13 mouse cellular contexts compared by ENCODE assay signal in the genomic region with DNA sequence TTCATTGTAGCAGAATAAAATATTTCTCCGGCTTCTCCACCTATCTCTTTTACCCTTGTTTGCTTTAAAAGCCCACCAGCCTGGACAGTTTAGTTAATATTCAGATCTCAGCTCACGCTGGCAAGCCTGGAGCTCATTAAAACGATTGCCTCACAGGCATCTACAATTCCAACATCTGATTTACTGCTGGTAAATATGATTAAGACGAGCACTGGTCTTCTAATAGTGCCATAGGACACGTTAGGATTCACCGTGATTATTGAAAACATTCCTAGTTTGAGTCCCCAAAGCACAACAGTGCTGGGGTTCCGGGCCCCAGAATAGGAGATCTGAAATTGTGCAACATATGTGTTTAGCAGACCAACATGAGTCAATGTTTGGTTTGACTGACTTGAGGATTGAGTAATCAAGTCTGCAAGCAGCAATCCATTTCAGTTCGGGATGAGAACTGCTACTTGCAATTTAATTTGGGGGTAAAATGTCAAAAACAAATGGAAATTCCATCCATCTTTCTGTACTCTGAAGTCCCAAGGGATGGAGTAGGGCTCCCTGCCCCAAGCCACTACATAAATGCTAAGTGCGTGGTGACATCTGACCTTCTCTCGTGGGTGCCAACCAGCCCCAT.
DNase-seq lines count a peak whose midpoint lies in the region; ATAC-seq and TF ChIP-seq lines count a peak whose summit lies in the region.
"Had no signal": no experiment of that assay in that cellular context is flagged by ENCODE, and none has a peak within 500 bp of the region (broad histone marks: within the 10 kb centered on the region; RNA-seq: fewer than 3 reads in every experiment).

No protein-coding gene starts in this region.

- TF ChIP-seq CTCF in layer of hippocampus, adult 2 months (conservative IDR thresholded peaks at IDR 0.05) = no peak

- H3K27ac ChIP-seq in layer of hippocampus, adult 2 months = peak overlapping the region; percentile 50; the same call in 1 of the 2 replicates
- H3K27ac ChIP-seq in forebrain, embryonic 16.5 days (ENCODE audit: low read length) = peak overlapping the region; percentile 35; the same call in 1 of the 2 replicates
- peak overlapping the region; percentile 73 for H3K27ac ChIP-seq in midbrain, embryonic 14.5 days (replicated peaks; ENCODE audit: low read depth, low read length)
- no peak overlapping the region for H3K27ac ChIP-seq in heart, embryonic 12.5 days (ENCODE audit: poor library complexity, severe bottlenecking)
- H3K27ac ChIP-seq: gastrocnemius, adult 2 months; kidney, postnatal 0 days; neural tube, embryonic 13.5 days had no signal

- H3K9ac ChIP-seq in forebrain, embryonic 16.5 days (replicated peaks; ENCODE audit: low read depth, low read length) = no peak overlapping the region
- H3K9ac ChIP-seq in midbrain, embryonic 14.5 days (replicated peaks; ENCODE audit: low read length) = no peak overlapping the region
- H3K9ac ChIP-seq in heart, embryonic 12.5 days = no peak overlapping the region
- H3K9ac ChIP-seq: neural tube, embryonic 13.5 days had no signal

- ATAC-seq in forebrain, embryonic 16.5 days = 0 out of 2 replicates have a peak, but pooled peaks have one; percentile 9
- ATAC-seq in midbrain, embryonic 14.5 days (ENCODE audit: low FRiP score, low TSS enrichment) = no peak
- ATAC-seq in heart, embryonic 12.5 days (ENCODE audit: insufficient number of reproducible peaks, low FRiP score) = no peak

- H3K4me2 ChIP-seq in forebrain, embryonic 16.5 days (ENCODE audit: low read length) = no peak overlapping the region
- no peak overlapping the region for H3K4me2 ChIP-seq in midbrain, embryonic 14.5 days (ENCODE audit: low read length)
- H3K4me2 ChIP-seq in heart, embryonic 12.5 days = no peak overlapping the region
- H3K4me2 ChIP-seq: neural tube, embryonic 13.5 days had no signal

- H3K4me1 ChIP-seq in forebrain, embryonic 16.5 days (replicated peaks; ENCODE audit: control insufficient read depth, insufficient read depth, low read length) = peaks cover 17% of the 10 kb centered on the region
- peaks cover 33% of the 10 kb centered on the region for H3K4me1 ChIP-seq in midbrain, embryonic 14.5 days (ENCODE audit: control insufficient read depth, insufficient read depth, low read length)
- 0 out of 2 replicates have a peak, but pooled peaks cover 3% of the 10 kb centered on the region for H3K4me1 ChIP-seq in heart, embryonic 12.5 days (replicated peaks)

- 45% methylated on average over 10 of the region's 10 CpGs for WGBS in forebrain, embryonic 16.5 days
- whole genome bisulfite sequencing in midbrain, embryonic 14.5 days = 33% methylated on average over 10 of the region's 10 CpGs
- 84% methylated on average over 10 of the region's 10 CpGs for WGBS in heart, embryonic 12.5 days

- H3K9me3 ChIP-seq in forebrain, embryonic 16.5 days (ENCODE audit: control insufficient read depth, low read length) = no peaks in the 10 kb centered on the region
- no peaks in the 10 kb centered on the region for H3K9me3 ChIP-seq in midbrain, embryonic 14.5 days (ENCODE audit: control insufficient read depth, low read length)
- H3K9me3 ChIP-seq in heart, embryonic 12.5 days (replicated peaks) = no peaks in the 10 kb centered on the region
- H3K9me3 ChIP-seq: neural tube, embryonic 13.5 days had no signal

- no peak for DNase-seq in layer of hippocampus, adult 2 months (ENCODE audit: low spot score in 2 of 2)
- no peak for DNase-seq in layer of hippocampus, adult 9-11 months
- DNase-seq in NIH3T3 (ENCODE audit: low read depth) = peak; percentile 92
- DNase-seq in midbrain, embryonic 14.5 days = peak; percentile 53
- DNase-seq in right cerebral cortex, postnatal 4 days = no peak
- no peak for DNase-seq in kidney, adult 11 months
- DNase-seq: gastrocnemius, adult 2 months; heart, postnatal 14 days; right cerebral cortex, postnatal 25 days had no signal

- H3K4me3 ChIP-seq in layer of hippocampus, adult 2 months = no peak overlapping the region
- no peak overlapping the region for H3K4me3 ChIP-seq in forebrain, embryonic 16.5 days (replicated peaks; ENCODE audit: low read length)
- H3K4me3 ChIP-seq in midbrain, embryonic 14.5 days (replicated peaks; ENCODE audit: low read depth, low read length) = no peak overlapping the region
- no peak overlapping the region for H3K4me3 ChIP-seq in heart, embryonic 12.5 days
- H3K4me3 ChIP-seq: gastrocnemius, adult 2 months; neural tube, embryonic 13.5 days had no signal

- no peaks in the 10 kb centered on the region for H3K36me3 ChIP-seq in forebrain, embryonic 16.5 days (ENCODE audit: control insufficient read depth, insufficient read depth)
- no peaks in the 10 kb centered on the region for H3K36me3 ChIP-seq in midbrain, embryonic 14.5 days (ENCODE audit: control insufficient read depth, insufficient read depth, low read length)
- H3K36me3 ChIP-seq in heart, embryonic 12.5 days = no peaks in the 10 kb centered on the region
- H3K36me3 ChIP-seq: neural tube, embryonic 13.5 days had no signal

- no peaks in the 10 kb centered on the region for H3K27me3 ChIP-seq in forebrain, embryonic 16.5 days (replicated peaks; ENCODE audit: control insufficient read depth, insufficient read depth, low read length)
- H3K27me3 ChIP-seq in midbrain, embryonic 14.5 days (ENCODE audit: control insufficient read depth, insufficient read depth, low read length) = no peaks in the 10 kb centered on the region
- no peaks in the 10 kb centered on the region for H3K27me3 ChIP-seq in heart, embryonic 12.5 days (replicated peaks)
- H3K27me3 ChIP-seq: neural tube, embryonic 13.5 days had no signal

Comparison
In these comparisons a context has a peak if more than half of its experiments do, and no peak if none do; other contexts are left out.
1. DNase-seq: peak in NIH3T3 (single experiment) and midbrain, embryonic 14.5 days (single experiment); none in layer of hippocampus, adult 2 months (0 of 2), layer of hippocampus, adult 9-11 months (single experiment), right cerebral cortex, postnatal 4 days (single experiment) and kidney, adult 11 months (single experiment).